Mouse (Mus musculus): ENCODE measurements around the gene Skiv2l. TPM values are rescaled to one million over a fixed set of nuclear protein-coding genes. Genes with fewer than 3 reads are reported as not detected.

Skiv2l gene
- polyA plus RNA-seq, 1 experiment from 2014 or later, result 34.0 TPM

- Histone ChIP-seq H3K9ac (no peak overlapping the region), H3K9me3 (replicated peaks) (0 out of 2 replicates have a peak, but pooled peaks cover 11% of the 10 kb centered on the region), H3K27me3 (replicated peaks) (no peaks in the 10 kb centered on the region), H3K27ac (no peak overlapping the region), H3K4me1 (no peaks in the 10 kb centered on the region), H3K36me3 (no peaks in the 10 kb centered on the region), H3K4me3 (no peak overlapping the region), H3K4me2 (no peak overlapping the region)
- 55% methylated on average over 8 of the region's 8 CpGs for WGBS (ENCODE audit: insufficient replicate concordance)
- ATAC-seq, result no peak
Observed at GRCm38 (mm10) chr17:34796311-34797140, 53.5 kb downstream of the Skiv2l start.

- Histone ChIP-seq H3K4me3 (no peak overlapping the region), H3K9me3 (replicated peaks) (0 out of 2 replicates have a peak, but pooled peaks cover 11% of the 10 kb centered on the region), H3K4me1 (no peaks in the 10 kb centered on the region), H3K36me3 (no peaks in the 10 kb centered on the region), H3K4me2 (no peak overlapping the region), H3K9ac (no peak overlapping the region), H3K27me3 (replicated peaks) (no peaks in the 10 kb centered on the region), H3K27ac (no peak overlapping the region)
- 58% methylated on average over 9 of the region's 9 CpGs for WGBS (ENCODE audit: insufficient replicate concordance)
- no peak for ATAC-seq
Observed at GRCm38 (mm10) chr17:34795633-34796032, 54.4 kb downstream of the Skiv2l start.

GRCm38 (mm10) chr17:34795016-34795415 is 55.0 kb downstream of the Skiv2l start:
- no peak overlapping the region for H3K4me2 ChIP-seq
- 75% methylated on average over 10 of the region's 10 CpGs for WGBS (ENCODE audit: insufficient replicate concordance)
- no peak for ATAC-seq
- no peaks in the 10 kb centered on the region for H3K36me3 ChIP-seq
- no peaks in the 10 kb centered on the region for H3K27me3 ChIP-seq (replicated peaks)
- no peak overlapping the region for H3K9ac ChIP-seq
- no peaks in the 10 kb centered on the region for H3K4me1 ChIP-seq
- 0 out of 2 replicates have a peak, but pooled peaks cover 11% of the 10 kb centered on the region for H3K9me3 ChIP-seq (replicated peaks)
- no peak overlapping the region for H3K4me3 ChIP-seq
- no peak overlapping the region for H3K27ac ChIP-seq

Small RNA genes within 50 kb of the gene (microRNA-seq; reads per million reads assigned to microRNA genes)
- gene Mir6970 (not detected), gene Mir6971 (1.4 reads per million), gene Mir6972 (not detected)

Other genes with a start within 250 kb of the Skiv2l start
- gene Rnf5, start 246.5 kb downstream of the Skiv2l start, polyA plus RNA-seq (2016; fragmentation: Nextera tagmentation; extraction: Ambion mirVana), result 94.8 and 101 TPM in 2 replicates
- 31.2 and 31.7 TPM in 2 replicates for gene Agpat1, start 245.9 kb downstream of the Skiv2l start, polyA plus RNA-seq (2016; fragmentation: Nextera tagmentation; extraction: Ambion mirVana)
- gene Egfl8, start 234.2 kb downstream of the Skiv2l start, polyA plus RNA-seq (2016; fragmentation: Nextera tagmentation; extraction: Ambion mirVana), result 0.45 and 0.50 TPM in 2 replicates
- 13.7 and 13.9 TPM in 2 replicates for gene Ppt2, start 221.7 kb downstream of the Skiv2l start, polyA plus RNA-seq (2016; fragmentation: Nextera tagmentation; extraction: Ambion mirVana)
- gene Prrt1, start 220.7 kb downstream of the Skiv2l start, polyA plus RNA-seq (2016; fragmentation: Nextera tagmentation; extraction: Ambion mirVana), result not detected in 2 replicates
- gene Fkbpl, start 205.4 kb downstream of the Skiv2l start, polyA plus RNA-seq (2016; fragmentation: Nextera tagmentation; extraction: Ambion mirVana), result 6.7 and 7.1 TPM in 2 replicates
- gene Atf6b, start 203.1 kb downstream of the Skiv2l start, polyA plus RNA-seq (2016; fragmentation: Nextera tagmentation; extraction: Ambion mirVana), result 37.0 and 37.3 TPM in 2 replicates
- 0.04 and 0.05 TPM in 2 replicates for gene Tnxb, start 179.7 kb downstream of the Skiv2l start, polyA plus RNA-seq (2016; fragmentation: Nextera tagmentation; extraction: Ambion mirVana)
- 0.42 and 0.61 TPM in 2 replicates for gene C4b, start 106.3 kb downstream of the Skiv2l start, polyA plus RNA-seq (2016; fragmentation: Nextera tagmentation; extraction: Ambion mirVana)
- not detected in 2 replicates for gene Cyp21a1, start 45.6 kb downstream of the Skiv2l start, polyA plus RNA-seq (2016; fragmentation: Nextera tagmentation; extraction: Ambion mirVana)
- 18.0 and 18.6 TPM in 2 replicates for gene Stk19, start 13.3 kb downstream of the Skiv2l start, polyA plus RNA-seq (2016; fragmentation: Nextera tagmentation; extraction: Ambion mirVana)
- 37.0 and 38.8 TPM in 2 replicates for gene Dxo, start 13.2 kb downstream of the Skiv2l start, polyA plus RNA-seq (2016; fragmentation: Nextera tagmentation; extraction: Ambion mirVana)
- 69.3 and 72.0 TPM in 2 replicates for gene Nelfe, start 181 bp upstream of the Skiv2l start, polyA plus RNA-seq (2016; fragmentation: Nextera tagmentation; extraction: Ambion mirVana)
- gene Cfb, start 12.3 kb upstream of the Skiv2l start, polyA plus RNA-seq (2016; fragmentation: Nextera tagmentation; extraction: Ambion mirVana), result 83.5 and 85.0 TPM in 2 replicates
- 1.8 and 1.9 TPM in 2 replicates for gene Zbtb12, start 29.3 kb upstream of the Skiv2l start, polyA plus RNA-seq (2016; fragmentation: Nextera tagmentation; extraction: Ambion mirVana)
- not detected in 2 replicates for gene Gm20547, start 31.8 kb upstream of the Skiv2l start, polyA plus RNA-seq (2016; fragmentation: Nextera tagmentation; extraction: Ambion mirVana)
- 7.9 and 8.2 TPM in 2 replicates for gene C2, start 48.1 kb upstream of the Skiv2l start, polyA plus RNA-seq (2016; fragmentation: Nextera tagmentation; extraction: Ambion mirVana)
- 27.1 and 32.8 TPM in 2 replicates for gene Ehmt2, start 48.3 kb upstream of the Skiv2l start, polyA plus RNA-seq (2016; fragmentation: Nextera tagmentation; extraction: Ambion mirVana)
- 0.75 and 0.79 TPM in 2 replicates for gene Slc44a4, start 64.3 kb upstream of the Skiv2l start, polyA plus RNA-seq (2016; fragmentation: Nextera tagmentation; extraction: Ambion mirVana)
- gene Neu1, start 81.0 kb upstream of the Skiv2l start, polyA plus RNA-seq (2016; fragmentation: Nextera tagmentation; extraction: Ambion mirVana), result 16.9 and 17.3 TPM in 2 replicates
- 0.11 and 0.21 TPM in 2 replicates for gene Hspa1b, start 109.0 kb upstream of the Skiv2l start, polyA plus RNA-seq (2016; fragmentation: Nextera tagmentation; extraction: Ambion mirVana)
- 0.73 TPM in 1 of 2 replicates, not detected in the other for gene Gm20481, start 119.7 kb upstream of the Skiv2l start, polyA plus RNA-seq (2016; fragmentation: Nextera tagmentation; extraction: Ambion mirVana)
- 2.8 and 5.0 TPM in 2 replicates for gene Hspa1a, start 121.9 kb upstream of the Skiv2l start, polyA plus RNA-seq (2016; fragmentation: Nextera tagmentation; extraction: Ambion mirVana)
- gene Hspa1l, start 122.5 kb upstream of the Skiv2l start, polyA plus RNA-seq (2016; fragmentation: Nextera tagmentation; extraction: Ambion mirVana), result 0.38 and 0.49 TPM in 2 replicates
- gene Lsm2, start 131.7 kb upstream of the Skiv2l start, polyA plus RNA-seq (2016; fragmentation: Nextera tagmentation; extraction: Ambion mirVana), result 202 and 215 TPM in 2 replicates
- 208 and 211 TPM in 2 replicates for gene Vars, start 150.8 kb upstream of the Skiv2l start, polyA plus RNA-seq (2016; fragmentation: Nextera tagmentation; extraction: Ambion mirVana)
- gene Vwa7, start 166.4 kb upstream of the Skiv2l start, polyA plus RNA-seq (2016; fragmentation: Nextera tagmentation; extraction: Ambion mirVana), result 0.10 and 0.15 TPM in 2 replicates
- gene Sapcd1, start 177.8 kb upstream of the Skiv2l start, polyA plus RNA-seq (2016; fragmentation: Nextera tagmentation; extraction: Ambion mirVana), result 2.8 and 3.4 TPM in 2 replicates
- 4.0 and 4.8 TPM in 2 replicates for gene Msh5, start 196.5 kb upstream of the Skiv2l start, polyA plus RNA-seq (2016; fragmentation: Nextera tagmentation; extraction: Ambion mirVana)
- 160 and 162 TPM in 2 replicates for gene Clic1, start 199.8 kb upstream of the Skiv2l start, polyA plus RNA-seq (2016; fragmentation: Nextera tagmentation; extraction: Ambion mirVana)
- gene Ddah2, start 208.8 kb upstream of the Skiv2l start, polyA plus RNA-seq (2016; fragmentation: Nextera tagmentation; extraction: Ambion mirVana), result 49.0 and 49.1 TPM in 2 replicates
- gene Ly6g6c, start 215.2 kb upstream of the Skiv2l start, polyA plus RNA-seq (2016; fragmentation: Nextera tagmentation; extraction: Ambion mirVana), result 0.41 and 0.44 TPM in 2 replicates
- gene Mpig6b, start 216.0 kb upstream of the Skiv2l start, polyA plus RNA-seq (2016; fragmentation: Nextera tagmentation; extraction: Ambion mirVana), result 7.3 and 8.7 TPM in 2 replicates
- gene Ly6g6e, start 226.7 kb upstream of the Skiv2l start, polyA plus RNA-seq (2016; fragmentation: Nextera tagmentation; extraction: Ambion mirVana), result 0.23 TPM in 1 of 2 replicates, not detected in the other
- 0.36 and 0.53 TPM in 2 replicates for gene Ly6g6d, start 227.9 kb upstream of the Skiv2l start, polyA plus RNA-seq (2016; fragmentation: Nextera tagmentation; extraction: Ambion mirVana)
- 10.2 and 10.5 TPM in 2 replicates for gene Ly6g6f, start 235.4 kb upstream of the Skiv2l start, polyA plus RNA-seq (2016; fragmentation: Nextera tagmentation; extraction: Ambion mirVana)
- gene Abhd16a, start 239.1 kb upstream of the Skiv2l start, polyA plus RNA-seq (2016; fragmentation: Nextera tagmentation; extraction: Ambion mirVana), result 60.2 and 61.1 TPM in 2 replicates